Mouse (Mus musculus): Measurements from ENCODE around the gene Slc50a1. TPM values are rescaled to one million over a fixed set of nuclear protein-coding genes. Genes with fewer than 3 reads are reported as not detected.

Gene Slc50a1
- 10 to 100 TPM; 62.4 to 63.1 TPM for total RNA-seq (2021)
- long read RNA-seq, experiment 1, transcript Slc50a1-201 (6 exons, 1,022 nt), result major isoform, 42 of 74 reads
- long read RNA-seq, experiment 1, transcript Slc50a1-205 (5 exons, 1,086 nt), result minor isoform, 9 of 74 reads
- long read RNA-seq, experiment 1, transcript Slc50a1-207 (4 exons, 1,332 nt), result minor isoform, 8 of 74 reads
- long read RNA-seq, experiment 1, partial matches to known transcripts, result 0 of 74 reads
- long read RNA-seq, experiment 1, other reads (novel, unspliced or antisense), result 14 of 74 reads
- long read RNA-seq, experiment 2, transcript Slc50a1-207 (4 exons, 1,332 nt), result minor isoform, 9 of 73 reads
- long read RNA-seq, experiment 2, transcript Slc50a1-201 (6 exons, 1,022 nt), result major isoform, 34 of 73 reads
- long read RNA-seq, experiment 2, transcript Slc50a1-205 (5 exons, 1,086 nt), result minor isoform, 14 of 73 reads
- long read RNA-seq, experiment 2, partial matches to known transcripts, result 5 of 73 reads
- long read RNA-seq, experiment 2, other reads (novel, unspliced or antisense), result 9 of 73 reads

DNA sequence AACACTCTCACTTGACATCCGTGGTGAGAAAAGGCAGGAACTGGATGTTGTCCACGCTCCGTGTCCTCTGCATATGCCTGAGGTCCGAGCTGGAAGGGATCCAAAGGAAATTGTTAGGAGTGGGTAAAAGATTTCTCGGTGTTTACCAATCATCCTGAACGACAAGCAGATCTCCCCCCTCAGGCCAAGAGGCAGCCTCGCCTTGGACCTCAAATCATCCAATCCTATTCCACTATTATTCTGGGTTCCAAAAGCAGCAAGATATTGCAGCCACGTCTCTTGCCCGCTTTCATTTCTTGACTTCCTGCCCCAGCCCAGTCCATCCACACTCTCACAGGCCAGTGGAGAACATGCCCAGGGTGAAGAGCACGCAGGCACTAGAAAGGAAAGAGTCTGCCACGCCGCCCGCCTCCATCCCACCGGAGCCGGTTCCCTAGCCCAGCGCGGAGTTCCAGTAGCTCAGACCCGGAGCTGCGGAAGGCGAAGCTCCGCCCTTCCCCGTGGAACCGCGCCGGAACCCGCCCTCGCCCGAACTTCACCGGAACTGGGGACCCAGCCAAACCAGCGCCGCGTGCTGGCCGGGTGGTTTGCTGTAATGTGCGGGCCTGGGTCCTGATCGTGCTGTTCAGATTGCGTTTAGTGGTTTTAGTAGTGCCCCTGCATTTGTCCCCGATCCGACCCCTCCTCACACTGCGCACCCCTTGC lies at the start of gene Slc50a1:
Slc50a1 (minus strand) TSS at position 520 of the 705 bp plus-strand sequence.
- DNase-seq (ENCODE audit: low spot score in 2 of 2), result peak; percentile 59 to 78

GRCm38 (mm10) chr3:89319591-89320350 lies 49.4 kb upstream of the Slc50a1 start:
- DNase-seq (ENCODE audit: low spot score in 2 of 2), result no peak

DNA sequence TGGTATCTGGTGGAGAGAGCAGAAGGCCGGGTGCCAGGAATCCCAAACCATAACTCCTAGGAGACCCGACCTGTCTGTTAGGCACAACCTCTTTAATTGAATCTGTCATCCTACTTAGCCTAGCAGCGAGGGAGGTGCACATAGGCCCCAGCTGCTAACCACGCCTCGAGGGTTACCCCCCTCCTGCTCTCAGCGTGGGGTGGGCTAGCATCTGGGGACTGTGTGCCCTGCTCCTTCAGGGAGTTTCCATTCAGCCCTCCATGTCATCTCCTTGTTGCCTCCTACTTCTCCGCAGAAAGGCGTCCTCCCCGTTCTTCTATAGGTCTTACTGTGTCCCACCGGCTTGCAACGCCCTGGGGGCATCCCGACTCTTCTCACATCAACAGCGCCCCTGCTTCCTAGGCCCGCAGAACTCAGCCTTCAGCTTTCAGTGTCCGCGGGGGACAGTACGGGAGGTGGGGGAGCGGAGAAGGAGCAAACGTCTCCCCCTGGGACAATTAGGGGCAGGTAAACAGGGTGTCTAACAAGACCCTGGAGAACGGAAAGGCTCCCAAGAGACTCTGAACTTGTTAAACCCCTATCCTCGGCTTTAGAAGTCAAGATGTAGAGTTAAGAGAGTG lies 48.7 kb upstream of the Slc50a1 start:
- no peak for DNase-seq (ENCODE audit: low spot score in 2 of 2)

DNA sequence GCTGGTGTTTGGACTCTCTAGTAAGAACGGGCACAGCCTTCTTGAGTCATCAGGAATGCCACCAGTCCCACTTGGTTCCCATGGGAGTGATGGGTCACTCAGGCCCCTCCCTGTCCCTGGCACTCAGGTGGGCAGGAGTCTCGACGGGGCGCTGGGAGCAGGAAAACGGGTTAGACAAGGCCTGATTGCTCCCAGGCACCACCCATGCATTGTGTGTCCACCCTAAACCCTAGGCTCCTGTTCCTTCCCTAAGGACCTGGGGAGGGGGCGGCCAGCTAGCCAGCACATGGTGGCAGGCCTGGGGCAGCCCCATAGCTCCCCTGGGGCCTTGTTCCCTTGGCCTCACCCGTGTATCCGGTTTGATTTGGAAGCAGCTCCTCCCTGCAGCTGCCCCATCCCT lies 47.9 kb upstream of the Slc50a1 start:
- no peak for DNase-seq (ENCODE audit: low spot score in 2 of 2)

- no peak for DNase-seq (ENCODE audit: low spot score in 2 of 2)
These were observed 46.9 kb upstream of the Slc50a1 start for GRCm38 (mm10) chr3:89317246-89317645.

GRCm38 (mm10) chr3:89316833-89317232 lies 46.5 kb upstream of the Slc50a1 start:
- DNase-seq (ENCODE audit: low spot score in 2 of 2), result peak in 1 of 2 experiments; percentile 75

DNA sequence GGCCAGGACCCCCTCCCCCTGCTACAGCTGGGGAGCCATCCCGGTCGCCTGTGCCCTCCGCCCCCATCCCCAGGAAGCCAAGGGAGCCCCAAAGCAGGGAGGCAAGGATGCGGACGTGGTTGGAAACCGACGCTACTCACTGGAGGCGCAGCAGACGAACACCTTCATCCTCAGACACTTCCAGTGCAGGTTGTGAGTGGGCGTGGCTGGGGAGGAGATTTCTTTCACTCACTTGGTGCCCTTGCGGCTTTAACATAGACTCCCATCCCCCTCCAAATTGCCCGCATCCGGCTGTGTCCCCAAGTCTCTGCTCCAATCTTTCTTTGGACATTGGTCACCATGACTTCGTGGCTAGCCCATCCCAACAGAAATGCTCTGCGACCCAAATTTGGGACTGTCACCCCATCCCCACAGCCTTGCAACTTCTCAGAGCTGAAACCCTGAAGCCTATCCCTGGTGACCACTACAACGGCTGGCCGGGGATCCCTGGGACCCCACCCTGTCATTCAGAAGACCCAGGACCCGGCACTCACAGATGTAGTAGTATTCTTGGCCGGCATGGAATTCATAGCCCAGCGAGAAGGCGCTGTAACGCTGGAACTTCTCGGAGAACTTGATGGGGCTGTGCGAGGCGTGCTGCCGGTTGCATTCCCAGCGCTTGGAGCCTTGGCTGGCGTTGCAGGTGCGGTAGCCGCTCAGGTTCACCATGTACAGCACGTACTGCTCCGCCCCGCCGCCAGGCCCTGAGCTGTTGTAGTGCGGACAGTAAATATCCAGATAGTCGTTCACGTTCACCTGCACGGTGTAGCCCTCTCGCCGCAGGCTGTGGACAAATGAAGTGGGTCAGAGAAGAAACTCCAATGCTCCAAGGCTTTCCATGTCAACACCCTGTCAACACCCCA lies 45.8 kb upstream of the Slc50a1 start:
- DNase-seq (ENCODE audit: low spot score in 2 of 2), result no peak

DNA sequence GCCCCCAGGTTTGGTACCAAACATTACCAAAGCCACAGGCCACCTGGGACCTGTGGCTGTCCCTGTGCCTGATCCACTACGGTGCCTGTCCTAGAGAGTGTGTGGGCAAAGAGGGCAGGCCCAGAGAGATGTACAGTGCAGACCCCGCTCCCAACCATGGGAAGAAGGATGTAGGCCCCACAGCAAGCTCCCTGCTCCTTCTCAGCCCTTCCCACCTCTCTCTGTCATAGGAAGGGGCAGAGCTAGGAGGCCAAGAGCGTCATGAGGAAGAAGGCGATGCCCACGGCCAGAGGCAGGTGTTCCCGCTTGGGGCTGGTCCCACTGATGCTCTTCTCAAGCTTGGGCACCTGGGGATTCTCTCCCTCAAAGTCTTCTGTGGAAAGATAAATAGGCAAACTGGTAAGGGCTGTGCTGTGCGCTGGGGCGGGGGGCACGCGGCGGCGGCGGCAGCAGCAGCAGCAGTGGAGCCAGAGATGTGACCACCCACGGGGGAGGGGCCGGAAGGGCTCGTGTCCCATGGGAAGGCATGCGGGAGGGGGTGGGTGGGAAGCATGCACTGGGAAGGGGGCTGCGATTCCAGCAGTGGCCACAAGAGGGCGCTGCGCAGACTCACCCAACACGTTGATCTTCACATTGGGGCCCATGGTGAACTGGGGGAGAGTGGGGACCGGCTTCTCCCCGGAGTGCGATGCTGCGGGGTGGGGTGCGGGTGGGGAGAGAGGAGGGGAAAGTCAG lies 45.0 kb upstream of the Slc50a1 start:
- peak; percentile 54 to 65 for DNase-seq (ENCODE audit: low spot score in 2 of 2)

GRCm38 (mm10) chr3:89314791-89315190 lies 44.4 kb upstream of the Slc50a1 start:
- no peak for DNase-seq (ENCODE audit: low spot score in 2 of 2)

DNA sequence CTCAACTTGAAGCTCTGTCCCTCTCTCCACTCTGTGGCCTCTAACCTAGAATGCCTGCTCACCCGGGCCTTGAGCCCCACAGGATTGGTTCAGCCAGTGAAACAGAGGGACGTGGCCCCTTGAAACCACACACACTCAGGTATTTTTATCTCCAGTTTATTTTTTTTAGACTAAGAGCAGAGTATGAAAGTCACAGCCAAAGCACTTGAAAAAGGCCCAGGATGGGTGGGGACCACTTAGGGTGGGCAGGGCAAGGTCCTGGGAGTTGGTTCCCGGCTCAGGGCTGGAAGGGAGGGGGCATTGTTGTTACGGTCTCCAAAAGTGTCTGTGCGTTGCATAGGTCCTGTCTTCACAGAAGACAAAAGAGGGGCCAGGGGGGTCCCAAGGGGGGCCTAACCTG lies 44.0 kb upstream of the Slc50a1 start:
- DNase-seq (ENCODE audit: low spot score in 2 of 2), result no peak

GRCm38 (mm10) chr3:89308089-89308488 lies 37.7 kb upstream of the Slc50a1 start:
- peak in 1 of 2 experiments; percentile 39 for DNase-seq (ENCODE audit: low spot score in 2 of 2)

DNA sequence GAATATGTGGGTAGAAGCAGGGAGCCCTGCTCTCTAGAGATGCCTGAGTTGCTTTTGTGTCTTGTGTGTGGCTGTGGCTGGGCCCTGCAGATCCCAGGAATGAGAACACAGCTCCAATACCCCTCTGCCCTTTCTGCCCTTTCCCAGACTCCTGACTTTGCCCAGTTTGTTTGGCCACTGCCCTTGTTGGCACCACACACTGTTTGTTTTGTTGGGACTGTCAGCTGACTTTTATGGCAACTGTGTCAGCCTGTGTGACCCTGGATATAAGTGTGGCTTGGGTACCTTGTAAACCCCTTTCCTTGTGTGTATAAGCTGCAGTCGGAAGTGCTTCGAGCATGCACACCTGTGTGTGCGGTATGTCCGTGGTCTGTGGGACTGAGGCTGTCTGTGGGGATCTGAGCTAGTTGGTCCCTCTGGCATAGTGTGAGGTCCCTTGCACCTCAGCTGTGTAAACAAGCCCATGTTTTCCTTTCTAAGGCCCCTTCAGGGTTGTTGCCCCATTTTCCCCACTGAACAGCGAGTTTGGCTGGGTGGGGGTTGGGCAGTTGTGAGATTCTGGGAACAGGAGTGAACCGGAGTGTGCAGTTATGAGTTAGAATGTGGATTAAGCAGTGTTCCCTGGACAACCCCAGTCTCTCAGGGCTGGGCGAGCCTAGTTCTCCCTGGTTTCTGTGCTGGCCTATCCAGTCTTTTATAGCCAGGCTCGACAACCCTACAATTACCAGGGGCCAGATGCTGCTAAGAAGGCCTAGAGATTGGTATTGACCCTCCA lies 35.4 kb upstream of the Slc50a1 start:
- DNase-seq (ENCODE audit: low spot score in 2 of 2), result no peak

DNA sequence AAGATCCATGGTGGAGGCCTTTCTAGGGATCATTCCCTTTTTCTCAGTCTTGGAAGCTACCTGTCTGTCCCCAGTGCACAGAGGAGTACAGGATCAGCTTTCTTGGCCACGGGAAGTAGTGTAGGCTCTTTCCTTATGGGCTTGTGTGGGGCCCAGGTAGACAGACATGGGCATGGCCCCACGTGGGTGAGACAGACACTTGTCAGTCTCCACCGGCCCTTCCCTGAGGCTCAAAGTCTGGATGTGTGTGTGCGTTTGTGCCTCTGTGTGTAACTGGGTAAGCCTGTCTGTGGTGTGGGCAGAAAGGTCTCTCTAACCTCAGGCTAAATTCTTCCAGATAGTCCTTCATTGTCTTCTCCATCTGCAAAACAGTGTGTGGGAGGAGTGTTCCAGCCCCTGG lies 34.7 kb upstream of the Slc50a1 start:
- DNase-seq (ENCODE audit: low spot score in 2 of 2), result no peak

- no peak for DNase-seq (ENCODE audit: low spot score in 2 of 2)
These were observed 34.1 kb upstream of the Slc50a1 start for GRCm38 (mm10) chr3:89304440-89304839.

- DNase-seq (ENCODE audit: low spot score in 2 of 2), result no peak
These were observed 30.1 kb upstream of the Slc50a1 start for GRCm38 (mm10) chr3:89300514-89300913.

- no peak for DNase-seq (ENCODE audit: low spot score in 2 of 2)
These were observed 29.7 kb upstream of the Slc50a1 start for GRCm38 (mm10) chr3:89300071-89300470.

DNA sequence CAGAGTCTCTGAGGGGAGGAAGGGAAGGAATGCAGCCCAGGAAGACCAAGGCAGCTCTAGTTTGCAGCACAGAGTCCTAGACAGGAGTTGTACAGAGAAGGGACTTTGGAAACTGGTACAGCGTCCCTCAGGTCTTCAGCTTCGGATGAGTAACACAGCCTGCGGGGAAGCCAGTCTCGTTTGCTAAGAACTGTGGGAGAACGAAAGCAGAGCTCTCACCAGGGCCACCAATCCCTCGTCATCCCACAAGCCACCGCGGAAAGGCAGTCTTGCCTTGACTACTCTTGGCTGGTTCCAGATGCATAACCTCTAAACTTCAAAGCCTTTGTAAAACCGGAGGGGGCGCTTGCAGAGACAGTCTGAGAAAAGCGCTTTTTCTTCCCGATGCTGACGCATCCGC lies 29.1 kb upstream of the Slc50a1 start:
- no peak for DNase-seq (ENCODE audit: low spot score in 2 of 2)

DNA sequence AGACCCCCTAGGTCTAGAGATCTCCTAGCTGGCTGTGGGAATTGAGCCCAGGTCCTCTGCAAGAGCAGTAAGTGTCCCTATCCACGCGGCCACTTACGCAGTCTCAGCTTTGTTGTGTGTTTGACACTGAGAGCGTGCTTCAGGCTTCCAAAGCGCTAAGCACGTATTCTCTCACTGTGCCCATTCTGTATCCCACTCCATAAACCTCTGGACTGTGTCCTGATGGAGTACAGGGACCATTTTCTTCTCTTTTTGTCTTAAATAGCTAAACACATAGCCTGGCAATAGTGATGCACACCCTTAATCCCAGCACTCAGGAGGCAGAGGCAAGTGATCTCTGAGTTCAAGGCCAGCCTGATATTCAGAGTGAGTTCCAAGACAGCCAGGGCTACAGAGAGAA lies 28.5 kb upstream of the Slc50a1 start:
- no peak for DNase-seq (ENCODE audit: low spot score in 2 of 2)
